10 mouse cellular contexts compared by ENCODE assay signal in genomic region chr11:44398356-44398755, GRCm38 (mm10). TPM values are rescaled to one million over a fixed set of nuclear protein-coding genes. Genes with fewer than 3 reads are reported as not detected.
A peak's percentile ranks its signal among the peaks of the same experiment; 100 is the strongest.
DNase-seq lines count a peak whose midpoint lies in the region; ATAC-seq and TF ChIP-seq lines count a peak whose summit lies in the region.
"Had no signal": no experiment of that assay in that cellular context is flagged by ENCODE, and none has a peak within 500 bp of the region (broad histone marks: within the 10 kb centered on the region; RNA-seq: fewer than 3 reads in every experiment).

No protein-coding gene starts in this region.

- H3K4me2 ChIP-seq in heart, embryonic 15.5 days = peak overlapping the region; percentile 75
- peak overlapping the region; percentile 69 for H3K4me2 ChIP-seq in neural tube, embryonic 12.5 days (replicated peaks)
- peak overlapping the region; percentile 72; the same call in 1 of the 2 replicates for H3K4me2 ChIP-seq in intestine, embryonic 15.5 days (replicated peaks)
- H3K4me2 ChIP-seq in stomach, embryonic 15.5 days = peak overlapping the region; percentile 68; the same call in 1 of the 2 replicates

- no peak for TF ChIP-seq POLR2A in heart, adult 2 months (IDR thresholded peaks at IDR 0.05; ENCODE audit: insufficient read depth, low read depth, low read length)

- H3K9ac ChIP-seq in heart, embryonic 15.5 days = peak overlapping the region; percentile 46; the same call in 1 of the 2 replicates
- no peak overlapping the region for H3K9ac ChIP-seq in heart, adult 2 months (ENCODE audit: low read depth, low read length)
- no peak overlapping the region for H3K9ac ChIP-seq in neural tube, embryonic 12.5 days
- 0 out of 2 replicates have a peak overlapping the region, but pooled peaks have one; percentile 37 for H3K9ac ChIP-seq in intestine, embryonic 15.5 days
- H3K9ac ChIP-seq in stomach, embryonic 15.5 days = no peak overlapping the region

- TF ChIP-seq EP300 in heart, adult 2 months (IDR thresholded peaks at IDR 0.05; ENCODE audit: insufficient read depth, low read depth, low read length) = no peak

- peaks cover 19% of the 10 kb centered on the region for H3K4me1 ChIP-seq in heart, embryonic 15.5 days (replicated peaks)
- H3K4me1 ChIP-seq in heart, adult 2 months (ENCODE audit: control insufficient read depth, insufficient read depth, low read length) = peaks cover 2% of the 10 kb centered on the region; the same call in 1 of the 2 replicates
- no peaks in the 10 kb centered on the region for H3K4me1 ChIP-seq in neural tube, embryonic 12.5 days
- H3K4me1 ChIP-seq in intestine, embryonic 15.5 days (replicated peaks) = no peaks in the 10 kb centered on the region
- no peaks in the 10 kb centered on the region for H3K4me1 ChIP-seq in stomach, embryonic 15.5 days

- no peak overlapping the region for H3K4me3 ChIP-seq in heart, embryonic 15.5 days
- no peak overlapping the region for H3K4me3 ChIP-seq in heart, adult 2 months
- H3K4me3 ChIP-seq in neural tube, embryonic 12.5 days = no peak overlapping the region
- no peak overlapping the region for H3K4me3 ChIP-seq in intestine, embryonic 15.5 days (replicated peaks)
- no peak overlapping the region for H3K4me3 ChIP-seq in stomach, embryonic 15.5 days (replicated peaks)

- WGBS in heart, embryonic 15.5 days = 73% methylated on average over 6 of the region's 6 CpGs
- 77% methylated on average over 6 of the region's 6 CpGs for WGBS in heart, adult 2 months
- WGBS in neural tube, embryonic 12.5 days = 71% methylated on average over 6 of the region's 6 CpGs
- 73% methylated on average over 6 of the region's 6 CpGs for WGBS in intestine, embryonic 15.5 days
- 70% methylated on average over 6 of the region's 6 CpGs for WGBS in stomach, embryonic 15.5 days

- no peak for TF ChIP-seq CTCF in heart, adult 2 months (IDR thresholded peaks at IDR 0.05)

- no peak for ATAC-seq in heart, embryonic 15.5 days (replicated peaks; ENCODE audit: insufficient number of reproducible peaks, insufficient read depth, low FRiP score, low read depth)
- peak; percentile 55 for ATAC-seq in neural tube, embryonic 12.5 days (ENCODE audit: low FRiP score, low read depth)
- no peak for ATAC-seq in intestine, embryonic 15.5 days
- no peak for ATAC-seq in stomach, embryonic 15.5 days (ENCODE audit: insufficient read depth, low FRiP score, low read depth)

- H3K79me2 ChIP-seq in heart, adult 2 months (replicated peaks; ENCODE audit: control insufficient read depth, insufficient read depth, low read length) = no peaks in the 10 kb centered on the region

- no peaks in the 10 kb centered on the region for H3K36me3 ChIP-seq in heart, embryonic 15.5 days
- no peaks in the 10 kb centered on the region for H3K36me3 ChIP-seq in heart, adult 2 months (ENCODE audit: control insufficient read depth, insufficient read depth, low read length)
- no peaks in the 10 kb centered on the region for H3K36me3 ChIP-seq in neural tube, embryonic 12.5 days
- H3K36me3 ChIP-seq in intestine, embryonic 15.5 days = no peaks in the 10 kb centered on the region
- no peaks in the 10 kb centered on the region for H3K36me3 ChIP-seq in stomach, embryonic 15.5 days

- no peak for DNase-seq in heart, adult 2 months
- no peak for DNase-seq in neural tube, embryonic 10.5 days (ENCODE audit: extremely low spot score, low spot score)
- no peak for DNase-seq in gastrocnemius, adult 18-20 months (ENCODE audit: low spot score)
- DNase-seq in frontal cortex, postnatal 36 days (ENCODE audit: low spot score in 2 of 2) = no peak

- H3K27me3 ChIP-seq in heart, embryonic 15.5 days = no peaks in the 10 kb centered on the region
- H3K27me3 ChIP-seq in heart, adult 2 months (ENCODE audit: control insufficient read depth, insufficient read depth, low read length) = no peaks in the 10 kb centered on the region
- H3K27me3 ChIP-seq in neural tube, embryonic 12.5 days (replicated peaks) = no peaks in the 10 kb centered on the region
- H3K27me3 ChIP-seq in intestine, embryonic 15.5 days (replicated peaks) = no peaks in the 10 kb centered on the region
- no peaks in the 10 kb centered on the region for H3K27me3 ChIP-seq in stomach, embryonic 15.5 days (replicated peaks)

- H3K27ac ChIP-seq in heart, embryonic 15.5 days = no peak overlapping the region
- no peak overlapping the region for H3K27ac ChIP-seq in heart, adult 2 months
- H3K27ac ChIP-seq in neural tube, embryonic 12.5 days = no peak overlapping the region
- no peak overlapping the region for H3K27ac ChIP-seq in intestine, embryonic 15.5 days
- H3K27ac ChIP-seq in stomach, embryonic 15.5 days = no peak overlapping the region

- H3K9me3 ChIP-seq in heart, embryonic 15.5 days (replicated peaks) = no peaks in the 10 kb centered on the region
- no peaks in the 10 kb centered on the region for H3K9me3 ChIP-seq in neural tube, embryonic 12.5 days
- H3K9me3 ChIP-seq in intestine, embryonic 15.5 days = no peaks in the 10 kb centered on the region
- no peaks in the 10 kb centered on the region for H3K9me3 ChIP-seq in stomach, embryonic 15.5 days

- intact Hi-C loops in heart, adult 2 months (cut with DNase I) = no loop called here

RNA-seq across cellular contexts. Expression of gene Il12b, which starts 1.5 kb away (rescaled TPM):
- not detected in 2 replicates for polyA plus RNA-seq in heart, embryonic 15.5 days (2015; fragmentation: Nextera tagmentation; extraction: Ambion mirVana)
- not detected for total RNA-seq in heart, adult 2 months (2021)
- not detected in 2 replicates for polyA plus RNA-seq in heart, adult 2 months (2012; rRNA removed)
- polyA plus RNA-seq in neural tube, embryonic 12.5 days (2016; fragmentation: Nextera tagmentation; extraction: Ambion mirVana) = not detected in 2 replicates
- polyA plus RNA-seq in intestine, embryonic 15.5 days (2015; fragmentation: Nextera tagmentation; extraction: Ambion mirVana) = not detected in 2 replicates
- polyA plus RNA-seq in stomach, embryonic 15.5 days (2015; fragmentation: Nextera tagmentation; extraction: Ambion mirVana) = 0.06 TPM in 1 of 2 replicates, not detected in the other
- not detected for total RNA-seq in gastrocnemius, adult 18-20 months (2021)
- total RNA-seq: adrenal gland, adult 8-10 months; left cerebral cortex, postnatal 10 days had no signal

Comparison
In these comparisons a context has a peak if more than half of its experiments do, and no peak if none do; other contexts are left out.
1. H3K9ac ChIP-seq: peak in heart, embryonic 15.5 days (single experiment) and intestine, embryonic 15.5 days (single experiment); none in heart, adult 2 months (single experiment), neural tube, embryonic 12.5 days (single experiment) and stomach, embryonic 15.5 days (single experiment).
2. Peak in every context shown above with its lines, with median percentiles within 50 percentile points of each other: H3K4me2 ChIP-seq.